Mouse (Mus musculus): ENCODE results near the gene Ctdspl.

Gene Ctdspl

GRCm38 (mm10) chr9:118920798-118921515 lies 5.3 kb upstream of the Ctdspl start:
- DNase-seq (ENCODE audit: low spot score in 2 of 2), result peak; percentile 84

GRCm38 (mm10) chr9:118921926-118922325 lies 4.3 kb upstream of the Ctdspl start:
- no peak for DNase-seq (ENCODE audit: low spot score in 2 of 2)

DNA sequence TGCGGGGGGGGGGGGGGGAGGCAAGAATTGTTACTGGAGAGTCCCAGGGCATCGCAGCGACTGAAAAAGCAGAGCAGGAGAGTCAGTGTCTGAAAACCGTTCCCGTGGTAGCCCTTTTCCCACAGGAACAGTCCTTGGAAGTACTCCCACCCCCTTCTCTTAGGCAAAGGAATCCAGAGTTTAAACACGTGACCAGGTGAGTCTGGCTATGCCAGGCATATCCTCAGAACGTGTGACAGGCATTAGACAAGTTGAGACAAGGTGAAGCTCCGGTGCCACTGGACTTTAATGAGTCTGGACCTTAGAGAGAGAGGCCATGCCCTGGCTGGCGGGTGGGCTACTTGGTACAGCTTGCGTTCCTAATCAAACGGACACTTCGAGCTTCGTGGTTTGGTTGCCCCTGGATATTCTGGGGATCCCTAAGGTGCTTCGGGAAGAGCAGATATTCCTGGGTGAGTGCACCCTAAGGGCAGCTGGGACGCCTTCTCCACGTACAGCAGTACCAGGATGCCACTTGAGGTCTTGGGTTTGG lies 1.6 kb upstream of the Ctdspl start:
- no peak for DNase-seq (ENCODE audit: low spot score in 2 of 2)

- peak; percentile 93 to 95 for DNase-seq (ENCODE audit: low spot score in 2 of 2)
Observed at GRCm38 (mm10) chr9:118925286-118926110, 755 bp upstream of the Ctdspl start.

DNA sequence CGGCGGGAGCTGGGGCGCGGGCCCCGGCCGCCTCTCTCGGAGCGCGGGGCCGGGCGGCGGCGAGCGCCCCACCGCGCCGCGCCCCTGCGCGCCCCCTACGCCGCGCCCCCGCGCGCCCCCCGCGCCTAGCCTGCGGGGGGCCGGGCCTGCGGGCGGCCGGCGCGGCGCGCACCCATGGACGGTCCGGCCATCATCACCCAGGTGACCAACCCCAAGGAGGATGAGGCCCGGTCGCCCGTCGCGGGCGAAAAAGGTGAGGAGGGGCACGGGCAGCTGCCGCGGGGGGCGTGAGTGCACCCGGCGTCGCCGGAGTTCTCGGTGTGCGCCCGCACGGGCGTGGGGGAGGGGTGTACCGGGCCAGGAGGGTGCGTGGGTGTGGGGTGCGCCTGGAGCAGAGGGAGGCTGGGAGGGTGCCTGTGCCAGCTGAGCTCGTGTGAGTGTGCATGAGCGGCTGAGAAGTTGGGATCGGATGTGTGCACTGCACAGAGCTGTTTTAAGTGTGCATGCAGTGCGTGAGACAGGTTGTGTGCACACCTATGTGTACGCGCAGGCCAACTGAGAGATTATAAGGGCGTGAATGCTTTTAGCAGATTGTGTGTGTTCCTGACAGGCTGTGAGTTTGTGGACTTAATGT lies 552 bp downstream of the Ctdspl start:
- DNase-seq (ENCODE audit: low spot score in 2 of 2), result peak in 1 of 2 experiments; percentile 78

DNA sequence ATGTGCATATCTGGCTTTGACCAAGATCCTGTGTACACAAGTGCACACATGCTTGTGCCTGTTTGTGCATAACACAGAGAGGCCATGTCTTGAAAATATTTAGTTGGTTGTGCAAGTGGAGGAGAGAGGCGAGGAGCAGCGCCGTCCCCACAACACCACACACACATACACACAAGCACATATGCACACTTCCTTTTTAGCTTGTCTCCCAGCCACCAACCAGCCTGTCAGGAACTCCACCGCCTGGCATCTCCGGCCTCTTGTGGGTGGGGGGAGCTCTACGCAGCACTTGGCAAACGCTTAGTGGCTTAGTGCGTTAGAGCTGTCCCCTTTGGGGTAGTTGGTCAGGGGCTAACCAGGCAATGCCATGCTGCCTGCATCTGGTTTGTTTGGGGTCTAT lies 1.2 kb downstream of the Ctdspl start:
- DNase-seq (ENCODE audit: low spot score in 2 of 2), result peak in 1 of 2 experiments; percentile 59

- DNase-seq (ENCODE audit: low spot score in 2 of 2), result no peak
Observed at GRCm38 (mm10) chr9:118928007-118928406, 1.8 kb downstream of the Ctdspl start.

DNA sequence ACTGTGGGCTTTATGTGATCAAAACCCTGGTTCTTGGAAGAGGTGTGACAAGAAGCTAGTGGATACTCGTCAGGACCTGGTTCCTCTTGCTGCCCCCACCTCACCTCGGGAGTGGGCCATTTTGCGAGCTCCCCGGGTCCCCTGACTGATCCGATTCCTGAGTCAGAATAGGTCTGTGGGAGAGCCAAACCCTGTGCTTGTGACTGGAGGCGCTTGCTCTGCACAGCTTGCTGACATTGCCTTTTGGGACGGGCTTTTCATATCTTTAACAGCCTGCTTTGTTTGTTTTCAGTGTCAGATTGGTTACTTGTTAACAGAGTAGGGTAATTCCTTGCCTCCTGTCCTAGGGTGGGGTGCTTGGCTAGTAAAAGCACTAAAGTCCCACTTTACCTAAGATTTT lies 2.4 kb downstream of the Ctdspl start:
- no peak for DNase-seq (ENCODE audit: low spot score in 2 of 2)

GRCm38 (mm10) chr9:118930611-118931010 lies 4.4 kb downstream of the Ctdspl start:
- DNase-seq (ENCODE audit: low spot score in 2 of 2), result no peak

DNA sequence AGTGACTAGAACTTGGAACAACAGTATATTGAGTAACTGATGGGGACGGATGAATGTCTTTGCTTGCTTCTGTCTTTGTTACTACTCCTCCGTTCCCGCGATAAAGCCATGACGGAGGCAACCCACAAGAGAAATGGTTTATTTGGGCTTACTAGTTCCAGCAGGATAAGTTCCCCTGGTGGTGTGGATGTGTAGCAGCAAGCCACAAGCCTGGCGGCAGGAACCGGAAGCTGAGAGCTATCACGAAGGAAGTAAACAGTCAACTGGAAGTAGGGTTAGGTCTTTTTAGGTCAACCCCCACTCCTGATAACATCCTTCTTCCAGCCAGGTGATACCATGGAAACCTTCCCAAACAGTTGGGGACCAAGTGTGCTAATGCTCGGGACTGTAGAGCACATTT lies 7.5 kb downstream of the Ctdspl start:
- no peak for DNase-seq (ENCODE audit: low spot score in 2 of 2)

- no peak for DNase-seq (ENCODE audit: low spot score in 2 of 2)
Observed at GRCm38 (mm10) chr9:118934319-118934718, 8.1 kb downstream of the Ctdspl start.

- DNase-seq (ENCODE audit: low spot score in 2 of 2), result no peak
Observed at GRCm38 (mm10) chr9:118935098-118935497, 8.8 kb downstream of the Ctdspl start.

DNA sequence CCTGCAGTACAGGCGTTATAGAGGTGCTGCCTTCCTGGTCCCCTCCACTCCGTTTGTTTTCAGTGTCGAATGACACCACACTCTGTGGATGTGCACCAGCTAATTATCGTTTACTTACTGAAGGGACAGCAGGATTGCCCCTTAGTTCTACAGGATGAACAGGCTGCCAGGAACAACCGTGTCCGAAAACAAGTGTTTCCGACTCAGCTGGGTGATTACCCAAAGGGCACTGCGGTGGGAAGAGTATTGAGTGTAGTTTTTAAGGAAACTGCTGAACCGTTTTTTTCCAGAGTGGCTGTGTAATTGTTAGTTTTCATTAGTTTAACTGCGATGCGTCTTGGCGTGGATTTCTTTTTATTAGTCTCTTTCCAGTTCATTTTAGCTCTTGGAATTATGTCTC lies 9.8 kb downstream of the Ctdspl start:
- DNase-seq (ENCODE audit: low spot score in 2 of 2), result no peak

DNA sequence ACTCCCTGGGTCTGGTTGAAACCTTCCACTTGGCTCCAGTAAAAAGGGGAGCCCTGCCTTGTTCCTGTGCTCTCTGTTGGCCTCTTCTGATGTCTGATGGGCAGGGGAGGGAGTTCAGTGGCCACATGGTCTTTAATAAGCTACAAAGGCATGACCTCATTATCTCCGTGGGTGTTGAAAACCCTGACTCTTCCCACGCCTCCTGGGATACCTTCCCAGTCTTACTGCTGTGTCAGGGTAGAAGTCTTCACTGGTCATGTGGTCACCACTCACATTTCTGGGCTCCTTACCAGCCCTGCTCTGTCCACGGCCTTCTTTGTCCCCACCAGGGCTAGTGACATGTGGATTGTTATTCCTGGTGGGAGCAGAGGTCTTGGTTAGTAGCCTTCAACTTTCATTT lies 11.3 kb downstream of the Ctdspl start:
- DNase-seq (ENCODE audit: low spot score in 2 of 2), result no peak

- DNase-seq (ENCODE audit: low spot score in 2 of 2), result no peak
Observed at GRCm38 (mm10) chr9:118939410-118939809, 13.2 kb downstream of the Ctdspl start.

GRCm38 (mm10) chr9:118939831-118940230 lies 13.6 kb downstream of the Ctdspl start:
- no peak for DNase-seq (ENCODE audit: low spot score in 2 of 2)

- no peak for DNase-seq (ENCODE audit: low spot score in 2 of 2)
Observed at GRCm38 (mm10) chr9:118940591-118941207, 14.4 kb downstream of the Ctdspl start.

- DNase-seq (ENCODE audit: low spot score in 2 of 2), result no peak
Observed at GRCm38 (mm10) chr9:118942030-118942429, 15.8 kb downstream of the Ctdspl start.

DNA sequence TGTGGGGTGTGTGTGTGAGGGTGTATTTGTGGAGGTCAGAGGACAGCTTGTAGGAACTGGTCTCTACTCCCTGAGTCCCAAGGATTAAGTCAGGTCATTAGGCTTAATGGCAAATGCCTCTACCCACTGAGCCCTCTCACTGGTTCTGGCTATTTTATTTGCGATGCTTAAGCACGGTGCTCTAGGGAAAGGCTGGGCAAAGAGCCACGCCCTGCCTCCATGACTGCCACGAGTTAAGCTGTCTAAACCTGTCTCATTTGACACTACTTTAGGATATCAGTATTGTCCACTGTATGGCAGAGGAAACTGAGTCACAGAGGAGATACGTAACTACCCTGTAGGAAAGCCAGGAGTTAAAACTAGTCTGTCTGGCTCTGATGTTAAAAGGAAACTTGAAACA lies 17.7 kb downstream of the Ctdspl start:
- DNase-seq (ENCODE audit: low spot score in 2 of 2), result no peak

GRCm38 (mm10) chr9:118944388-118944787 lies 18.1 kb downstream of the Ctdspl start:
- DNase-seq (ENCODE audit: low spot score in 2 of 2), result no peak

DNA sequence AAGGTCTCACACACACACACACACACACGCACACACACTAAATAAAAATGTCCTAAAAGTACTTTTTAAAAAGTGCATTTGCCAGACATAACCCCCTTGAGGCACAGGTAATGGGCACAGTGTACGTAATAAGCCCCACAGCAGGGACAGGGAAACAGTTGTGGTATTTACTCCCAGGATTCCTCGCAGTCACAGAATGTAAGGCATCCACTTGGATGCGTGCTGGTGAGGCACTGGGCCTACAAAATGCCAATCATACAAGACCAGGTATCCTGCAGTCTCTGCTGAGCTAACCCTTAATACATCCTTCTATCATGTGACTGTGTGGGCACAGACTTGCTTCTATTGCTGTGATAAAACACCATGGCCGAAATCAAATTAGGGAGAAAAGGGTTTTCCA lies 22.2 kb downstream of the Ctdspl start:
- no peak for DNase-seq (ENCODE audit: low spot score in 2 of 2)

- DNase-seq (ENCODE audit: low spot score in 2 of 2), result no peak
Observed at GRCm38 (mm10) chr9:118949124-118949523, 22.9 kb downstream of the Ctdspl start.
